Mouse (Mus musculus): ENCODE results near the gene Mmab.

- no peak for TF ChIP-seq CTCF (conservative IDR thresholded peaks at IDR 0.05; ENCODE audit: low read length)
- no peak for TF ChIP-seq NANOG (IDR thresholded peaks at IDR 0.05; ENCODE audit: borderline replicate concordance, low read length)
Measured at GRCm38 (mm10) chr5:114407810-114408209, 36.0 kb downstream of the Mmab start.

All from E14TG2a.4 (cell line).